Mouse (Mus musculus) lung, adult 2 months (tissue): ENCODE measurements around the gene Supv3l1. TPM values are rescaled to one million over a fixed set of nuclear protein-coding genes. Genes with fewer than 3 reads are reported as not detected.
"Not testable (repeated sequence)": the region's sequence is repeated elsewhere in the genome, so short reads cannot be mapped to it uniquely, and the experiment has no call there.

Experiments used
- DNase-seq: peaks from one replicate; pipeline ENCODE4 v3.0.0; 2022
- H3K4me1 ChIP-seq: fragments of 200-500 bp; 2 replicates; pipeline ENCODE4 v1.6.1; 2011; ENCODE audit warnings: low read length; ENCODE audit not compliant: control insufficient read depth, insufficient read depth
- H3K4me3 ChIP-seq: fragments of 200-500 bp; replicated peaks from 2 replicates; pipeline ENCODE3; 2011; ENCODE audit warnings: low read depth, mild to moderate bottlenecking, control low read depth, low read length; ENCODE audit errors: extremely low read depth
- CTCF ChIP-seq: fragments of 200-500 bp; IDR thresholded peaks from 2 replicates; pipeline ENCODE4 v1.5.1; 2011; ENCODE audit warnings: mild to moderate bottlenecking, low read length, control low read depth; ENCODE audit not compliant: insufficient read depth
- POLR2A ChIP-seq: fragments of 200-500 bp; IDR thresholded peaks from 2 replicates; pipeline ENCODE4 v1.6.1; 2011; ENCODE audit warnings: low read depth, mild to moderate bottlenecking, control low read depth, low read length, borderline replicate concordance; ENCODE audit errors: extremely low read depth
- WGBS: fragments of 180-500 bp; shearing (Covaris S2); methylation state at CpG from one replicate; pipeline ENCODE4 v1.1.7; 2018; 5-methylcytosine and 5-hydroxymethylcytosine counted together
- polyA plus RNA-seq: library from polyadenylated mRNA; depleted of rRNA; stranded (reverse); fragments of >200 nt; gene quantifications from 2 replicates; pipeline ENCODE4 v1.2.3, GENCODE M21; 2012; rRNA removed

Gene Supv3l1
- 7.6 and 11.9 TPM in 2 replicates for polyA plus RNA-seq

DNA sequence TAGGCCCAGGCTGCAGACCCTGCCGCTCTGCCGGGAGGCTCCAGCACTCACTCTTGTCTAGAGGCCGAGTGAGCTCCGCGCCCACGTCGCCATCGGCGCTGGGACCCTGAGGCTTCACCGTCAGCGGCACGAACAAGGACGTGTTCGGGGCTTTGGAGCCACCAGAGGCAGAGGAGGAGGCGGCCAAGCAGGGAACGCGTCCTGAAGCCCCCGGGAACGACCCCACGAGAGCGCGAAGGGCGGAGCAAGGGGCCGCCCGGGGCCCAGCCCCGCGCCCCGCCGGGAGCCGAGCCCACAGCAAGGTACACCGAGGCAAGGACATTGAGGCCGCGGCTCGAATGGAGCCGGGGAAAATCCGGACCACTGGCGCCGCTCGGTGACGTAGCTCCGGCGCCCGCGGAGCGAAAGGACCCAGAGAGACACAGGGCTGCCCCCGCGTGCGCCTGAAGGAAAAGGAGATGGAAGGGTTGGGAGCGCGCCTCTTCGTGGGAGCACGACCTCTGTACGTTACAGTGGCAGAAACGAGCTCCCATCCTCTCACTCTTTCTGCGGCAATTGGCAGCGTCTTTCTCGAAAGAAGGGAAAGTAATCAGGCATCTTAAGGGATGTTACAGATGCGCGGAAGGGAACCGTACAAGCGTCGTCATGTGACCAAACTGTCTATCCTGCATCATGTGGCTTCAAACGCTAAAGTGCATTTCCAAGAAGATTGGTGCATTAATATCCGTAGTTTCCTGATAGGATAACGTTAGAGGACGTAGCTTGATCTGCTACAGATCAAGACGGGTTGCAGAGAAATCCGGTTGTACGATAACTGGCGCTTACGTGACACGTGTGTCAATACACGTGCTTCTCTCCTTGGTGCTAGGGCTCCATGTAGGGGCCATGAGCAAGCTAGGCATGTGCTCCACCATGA is at the start of gene Supv3l1, which contains the start of gene 4930507D05Rik:
Gene Supv3l1 (minus strand): TSS at position 375 of the 916 bp plus-strand sequence.
Gene 4930507D05Rik (plus strand): TSS at position 126 of the 916 bp plus-strand sequence.
- H3K4me3 ChIP-seq = peak within 1 kb of the TSS; percentile 100
- peak; percentile 95 for DNase-seq
- WGBS = under 1% methylated on average over 73 of the region's 73 CpGs
- peaks cover 8% of the 10 kb centered on the region for H3K4me1 ChIP-seq
- TF ChIP-seq POLR2A (peak; percentile 54; the same call in 1 of the 2 replicates), CTCF (no peak)

DNA sequence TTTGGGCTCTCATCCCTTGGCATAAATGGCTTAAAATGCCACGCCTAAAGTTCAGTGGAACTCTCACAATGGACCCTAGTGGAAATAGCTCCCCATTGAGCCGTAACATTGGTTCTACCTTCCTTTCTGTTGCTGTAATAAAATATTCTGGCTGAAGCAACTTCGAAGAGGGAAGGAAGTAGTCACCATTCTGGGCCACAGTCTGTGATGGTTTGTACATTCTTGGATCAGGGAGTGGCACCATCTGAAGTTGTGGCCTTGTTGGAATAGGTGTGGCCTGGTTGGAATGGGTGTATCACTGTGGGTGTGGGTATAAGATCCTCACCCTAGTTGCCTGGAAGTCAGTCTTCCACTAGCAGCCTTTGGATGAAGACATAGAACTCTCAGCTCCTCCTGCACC is 42.1 kb upstream of the Supv3l1 start:
- not testable (repeated sequence) for H3K4me1 ChIP-seq, H3K4me3 ChIP-seq, DNase-seq
- 69% methylated on average over 3 of the region's 3 CpGs for WGBS

DNA sequence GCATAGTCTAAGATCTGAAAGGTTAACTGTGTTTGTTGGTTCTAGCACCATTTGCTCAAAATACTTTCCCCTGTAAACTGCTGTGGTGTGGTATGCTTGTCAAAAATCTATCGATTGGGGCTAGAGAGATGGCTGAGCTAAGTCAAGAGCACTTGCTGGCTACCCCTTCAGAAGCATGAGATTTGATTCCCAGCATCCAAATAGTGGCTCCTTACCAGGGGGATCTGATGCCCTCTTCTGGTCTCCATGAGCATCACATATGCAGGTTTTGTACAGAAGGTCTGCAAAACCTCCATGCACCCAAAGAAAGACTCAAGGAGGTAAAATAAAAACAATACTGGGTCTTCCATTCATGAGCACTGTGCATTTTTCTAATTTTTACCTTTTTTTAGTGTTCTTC is 38.7 kb upstream of the Supv3l1 start:
- 13% methylated on average over 1 of the region's 1 CpGs for WGBS
- TF ChIP-seq CTCF (peak; percentile 33), POLR2A (no peak)
- peaks cover 10% of the 10 kb centered on the region for H3K4me1 ChIP-seq
- no peak overlapping the region for H3K4me3 ChIP-seq
- peak; percentile 18 for DNase-seq

DNA sequence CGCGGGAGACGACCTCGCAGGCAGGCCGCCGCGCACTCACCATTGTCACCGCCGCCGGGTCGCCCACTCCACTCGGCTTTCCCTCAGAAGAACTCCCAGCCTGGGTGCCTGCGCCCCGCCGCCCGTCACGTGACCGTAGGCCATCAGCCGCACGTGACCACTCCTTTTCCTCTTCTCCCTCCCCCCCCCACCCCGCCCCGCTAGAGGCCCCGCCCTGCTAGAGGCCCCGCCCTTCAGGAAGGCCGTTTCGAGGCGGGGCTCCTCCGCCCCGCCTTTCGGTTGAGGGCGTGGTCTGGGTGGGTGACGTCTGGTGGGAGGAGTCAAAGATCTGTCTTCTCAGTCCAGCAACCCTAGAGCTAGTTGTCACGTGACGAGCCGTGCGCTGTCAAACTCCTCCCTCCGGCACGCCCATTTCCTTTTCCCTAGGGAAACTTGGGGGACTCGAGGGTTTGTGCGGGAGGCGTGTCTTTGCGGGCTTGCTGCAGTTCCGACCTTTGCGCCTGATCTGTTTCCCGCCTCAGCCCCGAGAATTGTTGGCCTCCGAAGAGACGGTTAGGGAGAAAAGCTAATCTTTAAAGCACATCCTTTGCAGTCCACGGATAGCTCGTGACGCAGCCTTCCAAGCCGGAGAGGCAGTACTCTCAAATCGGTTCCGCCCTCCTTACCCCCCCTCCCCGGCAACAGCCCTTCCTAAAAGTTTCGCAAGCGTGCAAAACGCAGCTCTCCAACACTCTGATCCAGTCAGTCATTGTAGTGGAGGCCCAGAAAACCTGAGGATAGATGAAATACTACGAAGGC is 37.3 kb upstream of the Supv3l1 start, which contains the start of gene Vps26a:
Gene Vps26a (minus strand): TSS at position 188 of the 798 bp plus-strand sequence.
- whole genome bisulfite sequencing = under 1% methylated on average over 59 of the region's 59 CpGs
- peaks cover 10% of the 10 kb centered on the region for H3K4me1 ChIP-seq
- TF ChIP-seq CTCF = no peak
- peak; percentile 86; the same call in 1 of the 2 replicates for TF ChIP-seq POLR2A
- H3K4me3 ChIP-seq = peak within 1 kb of the TSS; percentile 96
- peak; percentile 99 for DNase-seq

DNA sequence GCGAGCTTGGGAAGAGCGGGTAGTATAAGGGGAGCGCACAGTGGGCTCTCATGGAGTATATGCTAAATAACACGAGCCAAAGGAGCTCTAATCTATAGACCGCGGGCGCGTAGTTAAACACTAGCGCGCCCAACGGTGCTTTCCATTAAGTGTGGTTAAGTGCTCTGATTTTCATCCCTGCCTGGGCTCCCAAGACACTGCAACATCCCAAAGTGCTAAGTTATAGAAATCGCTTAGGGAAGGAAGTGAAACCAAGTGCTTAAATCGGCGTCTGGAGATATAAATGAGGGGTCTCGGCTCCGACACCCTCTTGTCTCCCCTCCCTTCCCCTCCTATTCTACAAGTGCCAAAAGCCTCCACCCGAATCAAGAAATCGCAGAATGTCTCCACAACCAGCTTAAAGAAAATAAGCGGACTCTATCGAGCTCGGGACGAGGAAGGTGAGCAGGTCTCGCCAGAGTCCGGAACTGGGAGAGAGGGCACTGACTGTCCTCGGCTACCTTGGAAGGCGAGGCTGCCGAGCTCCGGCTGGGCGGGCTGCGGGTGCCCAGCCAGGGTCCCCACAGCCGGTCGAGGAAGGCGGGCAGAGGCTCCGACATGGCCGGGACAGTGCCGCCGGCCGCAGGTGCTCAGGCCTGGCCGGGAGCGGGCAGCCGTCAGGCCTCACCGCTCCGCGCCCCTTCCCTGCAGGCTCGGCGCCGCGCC is 36.5 kb upstream of the Supv3l1 start:
- WGBS = under 1% methylated on average over 45 of the region's 48 CpGs
- TF ChIP-seq POLR2A (no peak), CTCF (no peak)
- Histone ChIP-seq H3K4me3 (peak overlapping the region; percentile 91), H3K4me1 (peaks cover 10% of the 10 kb centered on the region)
- DNase-seq = no peak

DNA sequence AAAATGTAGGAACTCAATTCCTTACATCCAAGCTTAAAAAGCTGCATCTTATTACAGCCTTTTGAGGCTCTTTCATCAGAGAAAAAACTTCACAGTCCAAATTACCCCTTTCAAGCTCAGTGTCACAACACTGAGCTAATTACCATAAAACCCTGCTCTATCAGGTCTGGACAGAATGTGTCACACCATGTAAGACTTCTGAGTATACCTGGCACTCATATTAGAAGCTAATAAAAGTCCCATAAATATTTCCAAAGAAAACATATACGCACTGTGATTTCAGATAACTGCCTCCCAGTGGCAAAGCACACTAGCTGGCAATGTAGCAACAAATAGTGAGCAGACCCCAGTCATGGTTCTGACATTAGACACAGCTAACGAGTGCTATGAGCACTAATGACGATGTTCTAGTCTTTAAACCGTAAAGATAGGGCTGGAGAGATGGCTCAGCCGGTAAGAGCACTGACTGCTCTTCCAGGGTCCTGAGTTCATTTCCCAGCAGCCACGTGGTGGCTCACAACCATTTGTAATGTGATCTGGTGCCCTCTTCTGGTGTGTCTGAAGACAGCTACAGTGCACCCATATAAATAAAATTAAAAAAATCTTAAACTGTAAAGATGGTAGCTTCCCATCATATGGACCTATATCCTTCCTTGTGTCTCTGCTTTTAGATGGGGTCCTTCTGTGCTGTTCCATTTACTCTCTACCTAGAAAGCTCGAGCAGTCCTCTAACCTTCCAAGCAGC is 31.7 kb upstream of the Supv3l1 start:
- Histone ChIP-seq H3K4me1 (no peaks in the 10 kb centered on the region), H3K4me3 (no peak overlapping the region)
- no peak for DNase-seq
- 70% methylated on average over 7 of the region's 7 CpGs for WGBS
- TF ChIP-seq CTCF = no peak
- TF ChIP-seq POLR2A = no peak

DNA sequence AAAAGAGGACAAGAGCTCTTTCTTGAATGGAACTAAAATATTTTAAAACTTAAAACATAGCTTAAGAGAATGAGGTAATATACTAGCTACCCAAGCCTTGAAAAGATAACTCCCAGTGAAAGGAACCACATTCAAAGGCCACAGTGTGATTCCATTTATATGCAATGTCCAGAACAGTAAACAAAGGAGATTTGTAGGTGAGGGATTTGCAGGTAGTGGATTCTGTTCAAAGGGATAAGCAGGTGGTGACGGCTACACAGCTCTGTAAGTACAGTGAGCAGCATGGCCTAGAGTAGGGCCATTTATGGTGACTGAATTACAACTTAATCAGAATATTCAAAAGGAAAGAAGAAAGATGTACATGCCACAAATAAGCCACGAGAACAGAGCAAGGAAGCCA is 27.4 kb upstream of the Supv3l1 start:
- DNase-seq = no peak
- no peak overlapping the region for H3K4me3 ChIP-seq
- peaks cover 2% of the 10 kb centered on the region for H3K4me1 ChIP-seq
- 79% methylated on average over 2 of the region's 2 CpGs for WGBS
- TF ChIP-seq CTCF (no peak), POLR2A (no peak)

DNA sequence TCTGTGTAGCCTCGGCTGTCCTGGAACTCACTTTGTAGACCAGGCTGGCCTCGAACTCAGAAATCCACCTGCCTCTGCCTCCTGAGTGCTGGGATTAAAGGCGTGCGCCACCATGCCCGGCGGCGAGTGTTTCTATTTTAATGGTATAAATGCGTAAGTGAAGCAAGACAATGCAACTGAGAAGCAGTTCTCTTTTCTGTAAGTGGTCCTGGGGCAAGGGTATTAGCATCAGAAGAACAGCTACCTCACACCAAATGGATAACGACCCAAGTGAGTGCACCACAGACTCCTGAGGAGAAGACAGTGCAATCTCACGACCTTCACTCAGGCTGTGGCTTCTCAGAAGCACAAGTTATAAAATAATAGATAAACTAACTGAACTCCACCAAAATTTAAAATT is 25.4 kb upstream of the Supv3l1 start:
- Histone ChIP-seq H3K4me1 (peaks cover 2% of the 10 kb centered on the region), H3K4me3 (no peak overlapping the region)
- DNase-seq = no peak
- 90% methylated on average over 10 of the region's 10 CpGs for WGBS
- no peak for TF ChIP-seq CTCF
- no peak for TF ChIP-seq POLR2A

DNA sequence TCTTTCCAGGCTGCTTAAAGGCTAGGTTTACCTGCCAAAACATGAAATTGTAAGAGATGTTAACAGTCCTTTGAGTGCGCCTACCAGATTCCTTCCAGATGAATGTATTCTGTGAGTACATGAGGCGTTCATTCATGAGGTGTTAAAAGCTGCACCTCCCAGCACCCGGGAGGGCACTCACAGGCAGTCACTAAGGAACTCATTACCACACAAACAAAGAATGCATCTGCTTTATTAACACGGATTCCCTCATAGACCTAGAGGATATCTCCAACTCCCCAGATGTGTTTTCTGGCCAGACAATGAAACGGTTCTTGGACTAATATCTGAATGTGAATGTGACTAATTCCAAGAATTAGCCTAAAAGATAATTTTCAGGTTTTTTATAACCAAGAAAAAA is 21.6 kb upstream of the Supv3l1 start:
- TF ChIP-seq CTCF = no peak
- TF ChIP-seq POLR2A = no peak
- no peak overlapping the region for H3K4me3 ChIP-seq
- whole genome bisulfite sequencing = 54% methylated on average over 5 of the region's 5 CpGs
- H3K4me1 ChIP-seq = peaks cover 2% of the 10 kb centered on the region
- no peak for DNase-seq
